Mouse (Mus musculus): ENCODE results near the gene Cryl1.

Cryl1 gene

DNA sequence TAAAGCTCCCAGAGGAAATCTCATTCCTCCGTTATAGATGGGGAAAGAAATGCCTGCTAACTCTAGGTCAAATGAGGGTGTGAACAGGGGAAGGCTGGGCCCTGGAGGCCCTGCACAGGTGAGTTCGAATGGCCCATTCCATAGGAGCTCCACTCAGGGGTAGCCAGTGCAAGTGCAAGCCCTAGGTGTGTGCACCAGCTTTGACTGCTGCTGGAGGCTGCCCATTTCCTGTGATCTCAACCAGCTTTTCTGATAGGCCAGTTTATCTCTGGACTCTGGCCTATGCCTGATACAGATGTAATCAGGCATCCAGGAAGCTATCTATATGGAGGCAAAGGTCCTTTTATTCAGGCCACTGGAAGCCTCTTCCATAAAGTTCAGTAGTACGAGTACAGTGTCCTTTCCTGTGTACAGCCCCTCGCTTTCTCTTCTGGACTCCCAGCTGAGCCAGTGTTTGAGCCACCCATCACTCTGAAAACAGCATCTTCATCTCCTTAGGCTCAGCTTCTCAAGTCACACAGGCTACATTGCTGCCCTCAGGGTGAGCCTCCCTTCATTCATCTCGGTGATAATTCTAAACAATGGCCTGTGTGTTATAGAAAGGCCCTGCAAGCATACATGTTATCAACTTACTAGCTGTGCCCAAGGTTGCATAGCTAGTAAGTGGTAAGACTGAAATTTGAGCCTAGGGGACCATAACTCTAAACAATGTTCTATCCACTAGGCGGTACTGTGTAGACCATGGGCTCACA lies 167.9 kb downstream of the Cryl1 start:
- no peak for DNase-seq
